Mouse (Mus musculus) liver, embryonic 14 days (tissue): Measurements from ENCODE around the gene Foxp1. TPM values are rescaled to one million over a fixed set of nuclear protein-coding genes. Genes with fewer than 3 reads are reported as not detected.

Experiments
- polyA plus RNA-seq: library from polyadenylated mRNA; depleted of rRNA; stranded (reverse); fragments of >200 nt; gene quantifications from 2 replicates; pipeline ENCODE4 v1.2.3, GENCODE M21; 2012; rRNA removed

The Foxp1 gene
- 6.5 and 8.0 TPM in 2 replicates for polyA plus RNA-seq

GRCm38 (mm10) chr6:99522359-99523108 lies at the start of gene Foxp1:
TSS of gene Foxp1 (minus strand) at chr6:99522721.

Other genes starting within 250 kb of the Foxp1 start
- gene Eif4e3, start 144.1 kb upstream of the Foxp1 start, polyA plus RNA-seq, result 1.3 and 1.6 TPM in 2 replicates
- 0.11 and 0.16 TPM in 2 replicates for gene Gm20696, start 144.1 kb upstream of the Foxp1 start, polyA plus RNA-seq
- 0.03 and 0.06 TPM in 2 replicates for gene Gpr27, start 170.0 kb upstream of the Foxp1 start, polyA plus RNA-seq
- gene Prok2, start 203.7 kb upstream of the Foxp1 start, polyA plus RNA-seq, result not detected in 2 replicates